Mouse (Mus musculus) MEL (cell line): ENCODE data around the gene Pkn3.

Experiments used
- CTCF ChIP-seq, 3 experiments: IDR thresholded peaks in 2 of 3; conservative IDR thresholded peaks in 1 of 3; 2 replicates each; pipeline ENCODE4 v1.5.1; 2011 to 2012; ENCODE audit warnings: low read length in 3 of 3, low read depth in 2 of 3, mild to moderate bottlenecking in 2 of 3, improper control_type of control experiment in 1 of 3, inconsistent platforms in 1 of 3, mixed read lengths in 1 of 3, moderate library complexity in 1 of 3; ENCODE audit not compliant: control insufficient read depth in 1 of 3, insufficient read depth in 1 of 3, poor library complexity in 1 of 3, severe bottlenecking in 1 of 3
- MAFK ChIP-seq: IDR thresholded peaks from 2 replicates; pipeline ENCODE4 v1.6.1; 2011; ENCODE audit warnings: low read depth, mild to moderate bottlenecking, low read length, improper control_type of control experiment, borderline replicate concordance
- MAZ ChIP-seq: IDR thresholded peaks from 2 replicates; pipeline ENCODE4 v1.6.1; 2012; ENCODE audit warnings: low read depth, mild to moderate bottlenecking, inconsistent platforms, low read length, improper control_type of control experiment
- NELFE ChIP-seq: IDR thresholded peaks from 2 replicates; pipeline ENCODE4 v1.6.1; 2011; ENCODE audit warnings: low read depth, low read length, improper control_type of control experiment
- POLR2A ChIP-seq, 2 experiments: IDR thresholded peaks; 2 replicates each; pipeline ENCODE4 v1.6.1; 2011 to 2012; ENCODE audit warnings: low read length in 2 of 2, mild to moderate bottlenecking in 2 of 2, control low read depth in 1 of 2, improper control_type of control experiment in 1 of 2, low read depth in 1 of 2, moderate library complexity in 1 of 2; ENCODE audit not compliant: control insufficient read depth in 1 of 2, insufficient read depth in 1 of 2, poor library complexity in 1 of 2
- POLR2AphosphoS2 ChIP-seq: IDR thresholded peaks from 2 replicates; pipeline ENCODE4 v1.6.1; 2011; ENCODE audit warnings: low read length, improper control_type of control experiment
- TAL1 ChIP-seq: IDR thresholded peaks from 2 replicates; pipeline ENCODE4 v1.6.1; 2012; ENCODE audit warnings: mild to moderate bottlenecking, inconsistent platforms, low read length, moderate library complexity, mixed read lengths
- TCF12 ChIP-seq: IDR thresholded peaks from 2 replicates; pipeline ENCODE4 v1.6.1; 2014; ENCODE audit warnings: low read depth, mild to moderate bottlenecking, inconsistent platforms, low read length, improper control_type of control experiment, moderate library complexity

- no peak for TF ChIP-seq CTCF (IDR thresholded peaks at IDR 0.05 in 2 of 3, conservative IDR thresholded peaks at IDR 0.05 in 1 of 3; ENCODE audit: control insufficient read depth in 1 of 3, insufficient read depth in 1 of 3, low read depth in 2 of 3, low read length in 3 of 3, poor library complexity in 1 of 3, severe bottlenecking in 1 of 3)
- TF ChIP-seq POLR2A (IDR thresholded peaks at IDR 0.05; ENCODE audit: control insufficient read depth in 1 of 2, insufficient read depth in 1 of 2, low read depth in 1 of 2, low read length in 2 of 2, poor library complexity in 1 of 2) = no peak
- no peak for TF ChIP-seq POLR2AphosphoS2
- TF ChIP-seq NELFE = no peak
- TF ChIP-seq TAL1 = peak; percentile 41; the same call in 1 of the 2 replicates
- TF ChIP-seq TCF12 = 0 out of 2 replicates have a peak, but pooled peaks have one; percentile 21
- no peak for TF ChIP-seq MAZ
- no peak for TF ChIP-seq MAFK
Observed at GRCm38 (mm10) chr2:30134928-30135620, 57.6 kb downstream of the Pkn3 start.
